Mouse (Mus musculus): ENCODE results near the gene Pelo. TPM values are rescaled to one million over a fixed set of nuclear protein-coding genes. Genes with fewer than 3 reads are reported as not detected.
A peak's percentile ranks its signal among the peaks of the same experiment; 100 is the strongest.

Pelo gene
- polyA plus RNA-seq, 1 experiment from 2014 or later = 8.0 TPM

DNA sequence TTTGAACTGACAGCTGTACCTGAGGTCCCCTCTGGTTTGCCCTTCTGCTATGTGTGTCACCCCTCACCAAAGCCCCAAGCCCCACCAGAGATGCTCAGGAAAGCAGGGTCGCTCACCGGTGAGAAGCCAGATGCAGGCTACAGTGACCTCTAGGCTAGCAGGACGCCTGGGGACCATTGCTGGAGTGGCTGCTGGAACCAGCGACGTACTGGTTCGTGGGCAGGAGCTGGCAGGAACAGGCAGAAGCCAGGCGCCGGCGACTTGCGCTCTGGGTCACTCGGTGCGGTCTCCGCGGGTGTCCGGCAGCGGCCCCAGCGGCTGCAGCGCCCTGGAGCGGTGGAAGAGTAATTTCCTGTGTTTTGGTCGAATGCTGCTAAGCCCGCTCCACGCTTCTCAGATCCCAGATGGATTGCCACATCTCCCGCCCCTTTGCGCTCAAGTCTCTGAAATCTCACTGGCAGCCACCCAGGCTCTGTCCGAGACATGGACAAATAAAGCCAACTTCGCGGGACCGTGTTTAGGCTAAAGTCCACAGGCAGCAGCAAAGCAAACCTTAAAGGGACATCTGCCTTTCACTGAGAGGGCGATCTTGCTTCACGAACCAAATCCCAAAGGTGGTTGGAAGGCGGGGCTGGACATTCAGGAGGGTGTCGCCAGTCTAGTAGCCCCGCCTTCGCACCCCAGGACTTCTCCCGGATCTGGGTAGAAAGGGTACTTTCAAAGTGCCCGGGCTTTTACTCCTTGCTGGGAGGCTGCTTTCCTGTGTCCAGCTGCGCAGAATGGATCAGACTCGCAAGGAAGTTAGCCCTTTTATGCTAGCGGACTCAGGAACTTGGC, 11.6 kb upstream of the Pelo start, which contains the start of the genes Gm49395 and Itga1:
Gene Gm49395, minus strand, starts transcription at position 567 of the 837 bp plus-strand sequence.
Gene Itga1, minus strand, starts transcription at position 610 of the 837 bp plus-strand sequence.
- DNase-seq (ENCODE audit: low spot score) (peak; percentile 74), ATAC-seq (ENCODE audit: low FRiP score) (peak; percentile 82)
- WGBS = 0% methylated on average over 39 of the region's 39 CpGs
- Histone ChIP-seq H3K4me3 (ENCODE audit: low read depth, low read length) (peak within 1 kb of the TSS; percentile 48), H3K27ac (ENCODE audit: low read depth, low read length) (peak within 1 kb of the TSS; percentile 17; the same call in 1 of the 2 replicates), H3K36me3 (ENCODE audit: control insufficient read depth, insufficient read depth, low read length) (no peaks in the 10 kb centered on the region), H3K9me3 (ENCODE audit: control insufficient read depth, low read length) (no peaks in the 10 kb centered on the region), H3K4me2 (replicated peaks; ENCODE audit: low read depth, low read length) (peak within 1 kb of the TSS; percentile 85), H3K4me1 (replicated peaks; ENCODE audit: control insufficient read depth, insufficient read depth, low read length) (no peaks in the 10 kb centered on the region; the same call in 1 of the 2 replicates), H3K9ac (ENCODE audit: low read depth, low read length) (peak within 1 kb of the TSS; percentile 34), H3K27me3 (ENCODE audit: control insufficient read depth, insufficient read depth, low read length) (peaks cover 16% of the 10 kb centered on the region)

- H3K27me3 ChIP-seq (ENCODE audit: control insufficient read depth, insufficient read depth, low read length) = peaks cover 16% of the 10 kb centered on the region
- no peak overlapping the region for H3K27ac ChIP-seq (ENCODE audit: low read depth, low read length)
- DNase-seq (ENCODE audit: low spot score) = peak; percentile 10
- H3K4me3 ChIP-seq (ENCODE audit: low read depth, low read length) = peak overlapping the region; percentile 48
- 38% methylated on average over 11 of the region's 11 CpGs for WGBS
- no peaks in the 10 kb centered on the region for H3K36me3 ChIP-seq (ENCODE audit: control insufficient read depth, insufficient read depth, low read length)
- no peaks in the 10 kb centered on the region for H3K9me3 ChIP-seq (ENCODE audit: control insufficient read depth, low read length)
- H3K4me2 ChIP-seq (replicated peaks; ENCODE audit: low read depth, low read length) = peak overlapping the region; percentile 85; the same call in 1 of the 2 replicates
- ATAC-seq (ENCODE audit: low FRiP score) = no peak
- H3K9ac ChIP-seq (ENCODE audit: low read depth, low read length) = no peak overlapping the region
- no peaks in the 10 kb centered on the region; the same call in 1 of the 2 replicates for H3K4me1 ChIP-seq (replicated peaks; ENCODE audit: control insufficient read depth, insufficient read depth, low read length)
These were observed 10.6 kb upstream of the Pelo start for GRCm38 (mm10) chr13:115100381-115101177.

- DNase-seq (ENCODE audit: low spot score) = no peak
- Histone ChIP-seq H3K27me3 (ENCODE audit: control insufficient read depth, insufficient read depth, low read length) (peaks cover 16% of the 10 kb centered on the region), H3K27ac (ENCODE audit: low read depth, low read length) (no peak overlapping the region), H3K9me3 (ENCODE audit: control insufficient read depth, low read length) (no peaks in the 10 kb centered on the region), H3K36me3 (ENCODE audit: control insufficient read depth, insufficient read depth, low read length) (no peaks in the 10 kb centered on the region), H3K4me2 (replicated peaks; ENCODE audit: low read depth, low read length) (no peak overlapping the region), H3K4me1 (replicated peaks; ENCODE audit: control insufficient read depth, insufficient read depth, low read length) (no peaks in the 10 kb centered on the region; the same call in 1 of the 2 replicates), H3K4me3 (ENCODE audit: low read depth, low read length) (no peak overlapping the region), H3K9ac (ENCODE audit: low read depth, low read length) (no peak overlapping the region)
- 88% methylated on average over 9 of the region's 9 CpGs for WGBS
- ATAC-seq (ENCODE audit: low FRiP score) = no peak
These were observed 9.4 kb upstream of the Pelo start for GRCm38 (mm10) chr13:115099381-115099780.

GRCm38 (mm10) chr13:115098227-115098626, 8.2 kb upstream of the Pelo start:
- Histone ChIP-seq H3K27ac (ENCODE audit: low read depth, low read length) (no peak overlapping the region), H3K4me3 (ENCODE audit: low read depth, low read length) (no peak overlapping the region), H3K4me1 (replicated peaks; ENCODE audit: control insufficient read depth, insufficient read depth, low read length) (no peaks in the 10 kb centered on the region; the same call in 1 of the 2 replicates), H3K9ac (ENCODE audit: low read depth, low read length) (no peak overlapping the region), H3K36me3 (ENCODE audit: control insufficient read depth, insufficient read depth, low read length) (no peaks in the 10 kb centered on the region), H3K9me3 (ENCODE audit: control insufficient read depth, low read length) (no peaks in the 10 kb centered on the region), H3K27me3 (ENCODE audit: control insufficient read depth, insufficient read depth, low read length) (peaks cover 16% of the 10 kb centered on the region), H3K4me2 (replicated peaks; ENCODE audit: low read depth, low read length) (no peak overlapping the region)
- ATAC-seq (ENCODE audit: low FRiP score) (no peak), DNase-seq (ENCODE audit: low spot score) (no peak)
- WGBS = 74% methylated on average over 3 of the region's 3 CpGs

- WGBS = 61% methylated on average over 5 of the region's 5 CpGs
- ATAC-seq (ENCODE audit: low FRiP score) = no peak
- no peak overlapping the region for H3K4me2 ChIP-seq (replicated peaks; ENCODE audit: low read depth, low read length)
- H3K9ac ChIP-seq (ENCODE audit: low read depth, low read length) = no peak overlapping the region
- H3K27me3 ChIP-seq (ENCODE audit: control insufficient read depth, insufficient read depth, low read length) = peaks cover 15% of the 10 kb centered on the region
- no peak overlapping the region for H3K27ac ChIP-seq (ENCODE audit: low read depth, low read length)
- DNase-seq (ENCODE audit: low spot score) = no peak
- no peaks in the 10 kb centered on the region for H3K36me3 ChIP-seq (ENCODE audit: control insufficient read depth, insufficient read depth, low read length)
- no peak overlapping the region for H3K4me3 ChIP-seq (ENCODE audit: low read depth, low read length)
- no peaks in the 10 kb centered on the region for H3K9me3 ChIP-seq (ENCODE audit: control insufficient read depth, low read length)
- H3K4me1 ChIP-seq (replicated peaks; ENCODE audit: control insufficient read depth, insufficient read depth, low read length) = no peaks in the 10 kb centered on the region; the same call in 1 of the 2 replicates
These were observed 7.0 kb upstream of the Pelo start for GRCm38 (mm10) chr13:115096965-115097364.

- DNase-seq (ENCODE audit: low spot score) (no peak), ATAC-seq (ENCODE audit: low FRiP score) (no peak)
- Histone ChIP-seq H3K9me3 (ENCODE audit: control insufficient read depth, low read length) (no peaks in the 10 kb centered on the region), H3K9ac (ENCODE audit: low read depth, low read length) (no peak overlapping the region), H3K27me3 (ENCODE audit: control insufficient read depth, insufficient read depth, low read length) (peaks cover 11% of the 10 kb centered on the region), H3K4me1 (replicated peaks; ENCODE audit: control insufficient read depth, insufficient read depth, low read length) (no peaks in the 10 kb centered on the region), H3K27ac (ENCODE audit: low read depth, low read length) (no peak overlapping the region), H3K36me3 (ENCODE audit: control insufficient read depth, insufficient read depth, low read length) (no peaks in the 10 kb centered on the region), H3K4me3 (ENCODE audit: low read depth, low read length) (no peak overlapping the region), H3K4me2 (replicated peaks; ENCODE audit: low read depth, low read length) (no peak overlapping the region)
- WGBS = 63% methylated on average over 2 of the region's 2 CpGs
These were observed 6.2 kb upstream of the Pelo start for GRCm38 (mm10) chr13:115096216-115096615.

DNA sequence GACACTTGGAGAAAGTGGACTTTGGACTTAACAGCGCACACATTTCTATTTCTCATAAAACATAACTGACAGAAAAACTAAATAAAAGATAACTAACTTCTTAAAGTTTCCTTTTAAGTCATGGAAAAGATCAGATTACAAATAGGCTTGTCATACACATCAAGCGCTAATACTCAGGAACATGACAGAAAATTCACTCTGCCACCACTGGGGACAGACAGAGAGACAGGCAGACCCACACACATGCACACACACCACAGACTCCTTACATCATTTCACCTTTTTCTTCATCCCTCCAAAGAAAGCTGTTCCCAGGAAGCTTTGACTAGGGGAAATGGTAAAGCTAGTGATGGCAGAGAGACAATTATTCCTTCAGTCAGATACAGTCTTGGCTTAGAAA, 5.4 kb upstream of the Pelo start:
- H3K9ac ChIP-seq (ENCODE audit: low read depth, low read length) = no peak overlapping the region
- no peak overlapping the region for H3K27ac ChIP-seq (ENCODE audit: low read depth, low read length)
- 90% methylated on average over 2 of the region's 2 CpGs for WGBS
- no peaks in the 10 kb centered on the region for H3K4me1 ChIP-seq (replicated peaks; ENCODE audit: control insufficient read depth, insufficient read depth, low read length)
- peaks cover 2% of the 10 kb centered on the region; the same call in 1 of the 2 replicates for H3K27me3 ChIP-seq (ENCODE audit: control insufficient read depth, insufficient read depth, low read length)
- DNase-seq (ENCODE audit: low spot score) = no peak
- no peak overlapping the region for H3K4me2 ChIP-seq (replicated peaks; ENCODE audit: low read depth, low read length)
- ATAC-seq (ENCODE audit: low FRiP score) = no peak
- no peaks in the 10 kb centered on the region for H3K9me3 ChIP-seq (ENCODE audit: control insufficient read depth, low read length)
- no peak overlapping the region for H3K4me3 ChIP-seq (ENCODE audit: low read depth, low read length)
- H3K36me3 ChIP-seq (ENCODE audit: control insufficient read depth, insufficient read depth, low read length) = no peaks in the 10 kb centered on the region

DNA sequence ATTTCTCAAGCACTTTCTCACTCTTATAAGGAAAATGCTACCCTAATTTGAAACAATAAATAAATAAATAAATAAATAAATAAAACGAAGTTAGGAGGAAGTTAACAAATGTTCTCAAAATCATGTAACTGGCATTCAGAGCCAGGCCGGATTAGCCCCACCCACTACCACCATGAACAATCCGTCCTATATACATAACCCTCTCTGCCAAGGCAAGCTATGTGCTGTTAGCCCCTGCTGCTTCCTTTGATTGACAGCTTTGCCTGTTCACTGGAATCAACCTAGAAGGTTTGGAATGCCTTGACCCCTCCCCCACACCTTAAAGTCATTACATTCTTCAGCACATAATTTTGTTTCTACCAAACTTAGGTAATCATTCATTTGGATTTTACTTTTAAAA, 1.5 kb upstream of the Pelo start:
- Histone ChIP-seq H3K9me3 (ENCODE audit: control insufficient read depth, low read length) (no peaks in the 10 kb centered on the region), H3K36me3 (ENCODE audit: control insufficient read depth, insufficient read depth, low read length) (peaks cover 3% of the 10 kb centered on the region; the same call in 1 of the 2 replicates), H3K4me3 (ENCODE audit: low read depth, low read length) (no peak overlapping the region), H3K4me2 (replicated peaks; ENCODE audit: low read depth, low read length) (no peak overlapping the region), H3K27me3 (ENCODE audit: control insufficient read depth, insufficient read depth, low read length) (no peaks in the 10 kb centered on the region), H3K4me1 (replicated peaks; ENCODE audit: control insufficient read depth, insufficient read depth, low read length) (0 out of 2 replicates have a peak, but pooled peaks cover 3% of the 10 kb centered on the region), H3K9ac (ENCODE audit: low read depth, low read length) (no peak overlapping the region), H3K27ac (ENCODE audit: low read depth, low read length) (no peak overlapping the region)
- ATAC-seq (ENCODE audit: low FRiP score) (no peak), DNase-seq (ENCODE audit: low spot score) (no peak)
- 67% methylated on average over 3 of the region's 3 CpGs for WGBS

Measured in hindbrain, embryonic 11.5 days (tissue).